8 mouse cellular contexts compared by ENCODE assay signal in the genomic region with DNA sequence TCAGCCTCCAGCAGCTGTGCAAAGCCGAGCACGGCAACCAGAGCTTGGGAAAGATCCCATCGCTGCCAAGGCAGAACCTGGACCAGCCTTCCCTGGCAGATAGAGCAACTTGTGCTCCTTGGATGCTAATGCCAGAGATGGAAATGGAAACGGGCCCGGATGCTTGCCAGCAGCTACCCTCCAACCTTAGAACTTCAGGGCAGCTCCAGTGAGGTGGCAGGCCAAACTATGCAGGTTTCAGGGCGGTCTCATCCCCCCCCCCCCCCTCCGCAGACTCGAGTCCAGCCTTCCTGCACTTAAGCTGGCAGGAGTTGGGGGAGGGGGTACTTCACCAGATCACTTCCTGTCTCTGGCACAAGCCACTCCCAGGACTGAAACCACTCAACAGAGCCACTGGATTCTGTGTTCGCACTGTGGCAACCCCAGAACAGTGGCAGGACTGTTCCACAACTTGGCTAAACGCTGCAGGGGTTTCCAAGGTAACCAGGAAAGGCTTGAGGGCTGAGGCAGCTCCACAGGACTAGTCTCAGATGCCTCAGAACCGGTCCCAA. TPM values are rescaled to one million over a fixed set of nuclear protein-coding genes. Genes with fewer than 3 reads are reported as not detected.
DNase-seq lines count a peak whose midpoint lies in the region; ATAC-seq and TF ChIP-seq lines count a peak whose summit lies in the region.
"Had no signal": no experiment of that assay in that cellular context is flagged by ENCODE, and none has a peak within 500 bp of the region (broad histone marks: within the 10 kb centered on the region; RNA-seq: fewer than 3 reads in every experiment).

No protein-coding gene starts in this region.

- 0 out of 2 replicates have a peak overlapping the region, but pooled peaks have one; percentile 17 for H3K4me2 ChIP-seq in embryonic facial prominence, embryonic 15.5 days (replicated peaks)
- H3K4me2 ChIP-seq in hindbrain, embryonic 13.5 days, result no peak overlapping the region
- H3K4me2 ChIP-seq in limb, embryonic 14.5 days (replicated peaks; ENCODE audit: low read depth, low read length, severe bottlenecking), result peak overlapping the region; percentile 13; the same call in 1 of the 2 replicates
- no peak overlapping the region for H3K4me2 ChIP-seq in intestine, embryonic 16.5 days (ENCODE audit: low read depth, low read length)

- H3K9me3 ChIP-seq in embryonic facial prominence, embryonic 15.5 days (replicated peaks), result no peaks in the 10 kb centered on the region
- no peaks in the 10 kb centered on the region for H3K9me3 ChIP-seq in hindbrain, embryonic 13.5 days
- no peaks in the 10 kb centered on the region for H3K9me3 ChIP-seq in limb, embryonic 14.5 days (ENCODE audit: control insufficient read depth, low read length)
- H3K9me3 ChIP-seq in intestine, embryonic 16.5 days (ENCODE audit: control insufficient read depth, low read length), result no peaks in the 10 kb centered on the region

- peak; percentile 7 for DNase-seq in CD4-positive helper T cell, adult 2 months (ENCODE audit: low read depth, low spot score)
- peak; percentile 83 for DNase-seq in R1 (ENCODE audit: low read depth, low spot score)
- peak; percentile 45 for DNase-seq in limb, embryonic 14.5 days (ENCODE audit: low spot score)
- DNase-seq in right cerebral cortex, adult 18-20 months, result peak; percentile 90

- H3K9ac ChIP-seq in embryonic facial prominence, embryonic 15.5 days, result no peak overlapping the region
- no peak overlapping the region; the same call in 1 of the 2 replicates for H3K9ac ChIP-seq in hindbrain, embryonic 13.5 days
- no peak overlapping the region for H3K9ac ChIP-seq in limb, embryonic 14.5 days (ENCODE audit: low read depth, low read length, severe bottlenecking)
- H3K9ac ChIP-seq in intestine, embryonic 16.5 days (ENCODE audit: low read depth, low read length), result no peak overlapping the region

- TF ChIP-seq POLR2A in limb, embryonic 14.5 days (IDR thresholded peaks at IDR 0.05; ENCODE audit: borderline replicate concordance, extremely low read depth, insufficient read depth, insufficient read length), result no peak

- no peak overlapping the region for H3K4me3 ChIP-seq in embryonic facial prominence, embryonic 15.5 days (replicated peaks)
- H3K4me3 ChIP-seq in hindbrain, embryonic 13.5 days, result no peak overlapping the region
- H3K4me3 ChIP-seq in limb, embryonic 14.5 days (replicated peaks; ENCODE audit: low read length), result peak overlapping the region; percentile 5; the same call in 1 of the 2 replicates
- H3K4me3 ChIP-seq in intestine, embryonic 16.5 days (ENCODE audit: low read length), result no peak overlapping the region
- H3K4me3 ChIP-seq: erythroblast, embryonic 14.5 days had no signal

- H3K36me3 ChIP-seq in embryonic facial prominence, embryonic 15.5 days, result no peaks in the 10 kb centered on the region
- H3K36me3 ChIP-seq in hindbrain, embryonic 13.5 days, result peaks cover 5% of the 10 kb centered on the region
- H3K36me3 ChIP-seq in limb, embryonic 14.5 days (ENCODE audit: control insufficient read depth, insufficient read depth, low read length), result no peaks in the 10 kb centered on the region
- no peaks in the 10 kb centered on the region for H3K36me3 ChIP-seq in intestine, embryonic 16.5 days (ENCODE audit: control insufficient read depth, insufficient read depth, low read length)

- ATAC-seq in embryonic facial prominence, embryonic 15.5 days (ENCODE audit: insufficient number of reproducible peaks, low FRiP score, low TSS enrichment, low read depth), result peak; percentile 50
- ATAC-seq in hindbrain, embryonic 13.5 days (ENCODE audit: low FRiP score), result peak; percentile 58
- ATAC-seq in limb, embryonic 14.5 days (ENCODE audit: low FRiP score, low read depth), result peak; percentile 54
- ATAC-seq in intestine, embryonic 16.5 days, result no peak

- 29% methylated on average over 11 of the region's 11 CpGs for WGBS in embryonic facial prominence, embryonic 15.5 days
- WGBS in hindbrain, embryonic 13.5 days, result 41% methylated on average over 10 of the region's 11 CpGs
- WGBS in limb, embryonic 14.5 days, result 33% methylated on average over 9 of the region's 11 CpGs
- 41% methylated on average over 11 of the region's 11 CpGs for WGBS in intestine, embryonic 16.5 days

- H3K4me1 ChIP-seq in embryonic facial prominence, embryonic 15.5 days, result peaks cover 6% of the 10 kb centered on the region
- peaks cover 63% of the 10 kb centered on the region for H3K4me1 ChIP-seq in hindbrain, embryonic 13.5 days (replicated peaks)
- H3K4me1 ChIP-seq in limb, embryonic 14.5 days (ENCODE audit: control insufficient read depth, insufficient read depth, low read length), result peaks cover 16% of the 10 kb centered on the region
- H3K4me1 ChIP-seq in intestine, embryonic 16.5 days (ENCODE audit: control insufficient read depth, insufficient read depth, low read length), result peaks cover 7% of the 10 kb centered on the region; the same call in 1 of the 2 replicates

- H3K27me3 ChIP-seq in embryonic facial prominence, embryonic 15.5 days, result no peaks in the 10 kb centered on the region
- H3K27me3 ChIP-seq in hindbrain, embryonic 13.5 days, result no peaks in the 10 kb centered on the region
- no peaks in the 10 kb centered on the region for H3K27me3 ChIP-seq in limb, embryonic 14.5 days (ENCODE audit: control insufficient read depth, insufficient read depth, low read length)
- H3K27me3 ChIP-seq in intestine, embryonic 16.5 days (replicated peaks; ENCODE audit: control insufficient read depth, insufficient read depth, low read length), result no peaks in the 10 kb centered on the region

- H3K27ac ChIP-seq in embryonic facial prominence, embryonic 15.5 days (replicated peaks), result no peak overlapping the region
- peak overlapping the region; percentile 64 for H3K27ac ChIP-seq in hindbrain, embryonic 13.5 days
- peak overlapping the region; percentile 33; the same call in 1 of the 2 replicates for H3K27ac ChIP-seq in limb, embryonic 14.5 days (replicated peaks; ENCODE audit: low read depth, low read length)
- H3K27ac ChIP-seq in intestine, embryonic 16.5 days (ENCODE audit: low read length), result no peak overlapping the region

RNA-seq across cellular contexts. Expression of a gene that starts 26.9 kb away (rescaled TPM):
- 1.2 and 2.0 TPM in 2 replicates for polyA plus RNA-seq in embryonic facial prominence, embryonic 15.5 days (2015; fragmentation: Nextera tagmentation; extraction: Ambion mirVana)
- polyA plus RNA-seq in hindbrain, embryonic 13.5 days (2015; fragmentation: Nextera tagmentation; extraction: Ambion mirVana), result 14.1 and 16.6 TPM in 2 replicates
- 1.5 and 1.6 TPM in 2 replicates for polyA plus RNA-seq in limb, embryonic 14.5 days (2012; rRNA removed)
- polyA plus RNA-seq in limb, embryonic 14.5 days (2014; fragmentation: Nextera tagmentation; extraction: Ambion mirVana), result 0.41 and 0.62 TPM in 2 replicates
- 1.8 and 2.0 TPM in 2 replicates for polyA plus RNA-seq in intestine, embryonic 16.5 days (2015; fragmentation: Nextera tagmentation; extraction: Ambion mirVana)
- polyA plus RNA-seq: erythroblast, embryonic 14.5 days had no signal

RNA-seq across cellular contexts. Expression of a gene that starts 33.1 kb away (rescaled TPM):
- 2.3 and 3.4 TPM in 2 replicates for polyA plus RNA-seq in embryonic facial prominence, embryonic 15.5 days (2015; fragmentation: Nextera tagmentation; extraction: Ambion mirVana)
- polyA plus RNA-seq in hindbrain, embryonic 13.5 days (2015; fragmentation: Nextera tagmentation; extraction: Ambion mirVana), result 0.54 and 0.90 TPM in 2 replicates
- 1.6 and 1.7 TPM in 2 replicates for polyA plus RNA-seq in limb, embryonic 14.5 days (2012; rRNA removed)
- polyA plus RNA-seq in limb, embryonic 14.5 days (2014; fragmentation: Nextera tagmentation; extraction: Ambion mirVana), result 2.0 and 2.4 TPM in 2 replicates
- polyA plus RNA-seq in intestine, embryonic 16.5 days (2015; fragmentation: Nextera tagmentation; extraction: Ambion mirVana), result 23.2 and 24.3 TPM in 2 replicates
- polyA plus RNA-seq: erythroblast, embryonic 14.5 days had no signal

Comparison
In these comparisons a context has a peak if more than half of its experiments do, and no peak if none do; other contexts are left out.
1. DNase-seq: peak in every context shown above with its lines; median percentile 90 in right cerebral cortex, adult 18-20 months; 83 in R1; 45 in limb, embryonic 14.5 days; 7 in CD4-positive helper T cell, adult 2 months.
2. H3K27ac ChIP-seq: peak in hindbrain, embryonic 13.5 days (single experiment) and limb, embryonic 14.5 days (single experiment); none in embryonic facial prominence, embryonic 15.5 days (single experiment) and intestine, embryonic 16.5 days (single experiment).
3. H3K4me2 ChIP-seq: peak in embryonic facial prominence, embryonic 15.5 days (single experiment) and limb, embryonic 14.5 days (single experiment); none in hindbrain, embryonic 13.5 days (single experiment) and intestine, embryonic 16.5 days (single experiment).